Mouse (Mus musculus) lung, embryonic 14.5 days (tissue): ENCODE results near the gene Gabbr2. TPM values are rescaled to one million over a fixed set of nuclear protein-coding genes. Genes with fewer than 3 reads are reported as not detected.

Source experiments
- ATAC-seq: fragments of 200-750 bp; cut with Nextera tagmentation; 2 replicates; pipeline ENCODE4 v1.8.0; 2017; ENCODE audit warnings: mild to moderate bottlenecking, moderate TSS enrichment, moderate library complexity; ENCODE audit not compliant: insufficient read depth
- DNase-seq: peaks from one replicate; pipeline ENCODE4 v3.0.0-alpha.2; 2015
- H3K27ac ChIP-seq: fragments of 300-500 bp; sonication (generic); 2 replicates; pipeline ENCODE4 v1.5.1; 2014; ENCODE audit warnings: low read depth, mild to moderate bottlenecking, moderate library complexity
- H3K27me3 ChIP-seq: fragments of 300-500 bp; sonication (generic); 2 replicates; pipeline ENCODE4 v1.6.1; 2014; ENCODE audit warnings: low read length, control low read depth; ENCODE audit not compliant: insufficient read depth
- H3K36me3 ChIP-seq: fragments of 300-500 bp; sonication (generic); 2 replicates; pipeline ENCODE4 v1.6.1; 2014; ENCODE audit warnings: control low read depth; ENCODE audit not compliant: insufficient read depth
- H3K4me1 ChIP-seq: fragments of 300-500 bp; sonication (generic); 2 replicates; pipeline ENCODE4 v1.6.1; 2014; ENCODE audit warnings: antibody characterized with exemption, control low read depth; ENCODE audit not compliant: insufficient read depth
- H3K4me2 ChIP-seq: fragments of 300-500 bp; sonication (generic); 2 replicates; pipeline ENCODE4 v1.6.1; 2014; ENCODE audit warnings: mild to moderate bottlenecking
- H3K4me3 ChIP-seq: fragments of 300-500 bp; sonication (generic); 2 replicates; pipeline ENCODE4 v1.5.1; 2014; ENCODE audit warnings: low read depth, low read length
- H3K9ac ChIP-seq: fragments of 300-500 bp; sonication (generic); 2 replicates; pipeline ENCODE4 v1.6.1; 2014
- H3K9me3 ChIP-seq: fragments of 300-500 bp; sonication (generic); 2 replicates; pipeline ENCODE4 v1.6.1; 2016; ENCODE audit warnings: low read depth, low read length, control low read depth
- CTCF ChIP-seq: IDR thresholded peaks from 2 replicates; pipeline ENCODE4 v1.5.1; 2016; ENCODE audit warnings: antibody characterized with exemption, low read depth
- WGBS: fragments of 180-500 bp; shearing (Covaris S2); extraction: QIAGEN DNeasy Blood & Tissue Kit; methylation state at CpG from one replicate; pipeline ENCODE4 v1.1.7; 2014; 5-methylcytosine and 5-hydroxymethylcytosine counted together
- polyA plus RNA-seq: library from polyadenylated mRNA; unstranded; fragments of >200 nt; fragmentation: Nextera tagmentation; extraction: Ambion mirVana; gene quantifications from 2 replicates; pipeline ENCODE4 v1.2.1, GENCODE M21; 2014

Gabbr2 gene
- polyA plus RNA-seq, 1 experiment from 2014 or later, result not detected

DNA sequence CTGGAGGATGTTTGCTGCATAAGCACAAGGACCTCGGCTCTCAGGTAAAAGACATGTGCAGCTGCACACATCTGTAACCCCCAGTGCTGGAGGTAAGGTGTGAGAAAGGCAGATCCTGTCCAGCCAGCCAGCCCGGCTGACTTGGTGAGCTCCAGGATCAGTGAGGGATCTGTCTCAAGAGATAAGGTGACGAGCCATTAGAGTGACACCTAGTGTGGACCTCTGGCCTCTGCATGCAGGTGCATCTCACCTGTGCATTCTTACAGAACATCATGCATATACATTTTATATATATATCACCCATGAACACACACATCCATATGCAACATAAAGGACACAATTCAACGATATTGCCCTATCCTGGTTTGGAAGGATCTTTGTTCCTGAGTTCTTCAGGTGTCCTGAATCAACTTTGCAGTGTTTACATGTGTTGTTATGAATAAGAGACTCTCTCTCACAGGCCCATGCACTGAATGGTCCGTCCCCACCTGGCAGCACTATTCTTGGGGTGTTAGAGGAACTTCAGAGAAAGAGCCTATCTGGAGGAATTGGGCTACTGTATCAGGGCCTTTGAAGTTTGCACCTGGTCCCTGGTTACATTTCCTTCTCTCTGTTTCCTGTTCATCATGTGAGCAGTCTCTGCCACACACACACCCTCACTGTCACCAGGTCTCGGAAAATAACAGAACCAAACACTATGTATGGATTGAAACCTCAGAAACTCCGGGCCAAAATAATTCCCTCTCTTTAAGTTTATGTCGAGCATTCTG is 9.1 kb upstream of the Gabbr2 start:
- no peak for DNase-seq

DNA sequence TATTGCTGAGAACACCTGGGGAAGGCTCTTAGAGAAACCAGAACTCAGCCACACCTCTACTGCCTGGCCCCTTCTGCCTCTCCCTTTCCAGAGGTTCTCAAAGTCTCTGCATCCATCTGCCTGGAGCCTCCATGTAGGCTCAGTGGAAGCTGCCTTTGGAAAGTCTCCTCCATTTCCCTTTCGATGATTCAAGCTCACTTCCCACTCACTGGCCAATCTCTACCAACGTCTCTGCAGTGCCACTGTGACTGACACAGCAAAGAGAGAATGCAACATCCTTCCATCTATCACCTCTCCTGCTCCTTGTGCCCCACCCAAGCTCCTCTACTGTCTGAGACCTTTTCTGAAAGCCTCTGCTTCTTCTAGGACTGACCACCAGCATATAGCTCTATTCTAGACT is 6.3 kb upstream of the Gabbr2 start:
- no peak overlapping the region for H3K27ac ChIP-seq
- no peak overlapping the region for H3K4me3 ChIP-seq
- H3K4me1 ChIP-seq, result no peaks in the 10 kb centered on the region
- no peak overlapping the region for H3K9ac ChIP-seq
- no peak for ATAC-seq
- no peak for TF ChIP-seq CTCF
- H3K27me3 ChIP-seq, result peaks cover 6% of the 10 kb centered on the region
- no peaks in the 10 kb centered on the region for H3K36me3 ChIP-seq
- H3K9me3 ChIP-seq, result no peaks in the 10 kb centered on the region
- 75% methylated on average over 2 of the region's 2 CpGs for WGBS
- no peak for DNase-seq
- no peak overlapping the region for H3K4me2 ChIP-seq

More for the DNA sequence above, 9.1 kb upstream of the Gabbr2 start:
- no peak for ATAC-seq
- Histone ChIP-seq H3K36me3 (no peaks in the 10 kb centered on the region), H3K27ac (no peak overlapping the region), H3K4me3 (no peak overlapping the region), H3K27me3 (no peaks in the 10 kb centered on the region), H3K4me2 (no peak overlapping the region), H3K9me3 (no peaks in the 10 kb centered on the region), H3K9ac (no peak overlapping the region), H3K4me1 (no peaks in the 10 kb centered on the region)
- TF ChIP-seq CTCF, result no peak
- 56% methylated on average over 8 of the region's 8 CpGs for WGBS

GRCm38 (mm10) chr4:46992827-46993473 is 1.3 kb upstream of the Gabbr2 start:
- Histone ChIP-seq H3K27ac (no peak overlapping the region), H3K4me1 (no peaks in the 10 kb centered on the region), H3K4me3 (no peak overlapping the region), H3K4me2 (no peak overlapping the region), H3K36me3 (no peaks in the 10 kb centered on the region), H3K9me3 (no peaks in the 10 kb centered on the region), H3K27me3 (peaks cover 54% of the 10 kb centered on the region), H3K9ac (no peak overlapping the region)
- WGBS, result 3% methylated on average over 8 of the region's 8 CpGs
- ATAC-seq, result no peak
- TF ChIP-seq CTCF, result no peak
- DNase-seq, result peak; percentile 92

DNA sequence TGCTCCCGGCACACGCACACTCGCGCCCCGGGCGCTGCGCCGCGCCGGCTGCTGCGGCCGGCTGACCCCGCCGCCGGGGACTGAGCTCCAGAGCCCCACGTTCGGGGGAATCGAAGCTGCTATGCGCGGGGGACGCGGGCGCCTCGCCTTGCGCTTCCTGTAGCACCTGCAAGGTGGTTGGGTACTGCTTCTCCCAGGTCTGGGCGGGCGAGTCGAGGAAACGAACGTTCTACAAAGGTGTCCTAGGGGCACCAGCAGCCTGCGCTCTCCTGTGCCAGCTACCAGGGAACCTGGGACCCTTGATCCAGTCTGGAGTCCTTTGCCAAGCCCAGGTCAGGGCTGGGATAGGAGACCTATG is 265 bp upstream of the Gabbr2 start:
- H3K4me3 ChIP-seq, result peak overlapping the region; percentile 42
- no peak overlapping the region for H3K9ac ChIP-seq
- H3K36me3 ChIP-seq, result no peaks in the 10 kb centered on the region
- no peaks in the 10 kb centered on the region for H3K4me1 ChIP-seq
- H3K27ac ChIP-seq, result no peak overlapping the region
- WGBS, result under 1% methylated on average over 29 of the region's 31 CpGs
- peaks cover 55% of the 10 kb centered on the region for H3K27me3 ChIP-seq
- peak overlapping the region; percentile 73 for H3K4me2 ChIP-seq
- ATAC-seq (no peak), DNase-seq (no peak)
- H3K9me3 ChIP-seq, result no peaks in the 10 kb centered on the region
- TF ChIP-seq CTCF, result no peak

- ATAC-seq (no peak), DNase-seq (peak; percentile 57)
- WGBS, result 5% methylated on average over 29 of the region's 29 CpGs
- Histone ChIP-seq H3K27ac (no peak overlapping the region), H3K4me1 (no peaks in the 10 kb centered on the region), H3K9me3 (no peaks in the 10 kb centered on the region), H3K27me3 (peaks cover 55% of the 10 kb centered on the region), H3K4me2 (no peak overlapping the region), H3K36me3 (no peaks in the 10 kb centered on the region), H3K4me3 (no peak overlapping the region), H3K9ac (no peak overlapping the region)
- no peak for TF ChIP-seq CTCF
These were observed 1.2 kb downstream of the Gabbr2 start for GRCm38 (mm10) chr4:46990281-46991015.

DNA sequence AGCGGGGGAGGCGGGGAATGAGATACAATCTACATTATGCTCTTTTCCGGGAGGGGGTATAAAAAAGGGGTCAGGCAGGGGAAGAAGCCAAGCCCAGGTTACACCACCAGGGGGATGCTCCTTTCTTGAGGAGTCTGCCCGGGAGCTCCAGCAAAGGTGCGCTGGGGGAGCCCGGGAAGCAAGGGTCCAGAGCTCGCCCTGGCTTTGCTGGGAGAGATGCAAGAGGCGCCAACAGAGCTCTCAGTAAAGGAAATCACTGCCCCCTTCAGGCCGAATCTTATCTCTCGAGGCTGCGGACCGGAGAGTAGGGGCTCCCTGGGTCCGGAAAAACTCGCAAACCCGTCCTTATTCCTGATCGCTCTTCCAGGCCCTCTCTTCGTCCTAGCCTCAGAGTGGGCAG is 1.8 kb downstream of the Gabbr2 start:
- H3K27ac ChIP-seq, result no peak overlapping the region
- H3K4me2 ChIP-seq, result no peak overlapping the region
- H3K36me3 ChIP-seq, result no peaks in the 10 kb centered on the region
- DNase-seq, result peak; percentile 80
- peak; percentile 49 for TF ChIP-seq CTCF
- H3K9ac ChIP-seq, result no peak overlapping the region
- H3K4me3 ChIP-seq, result no peak overlapping the region
- H3K9me3 ChIP-seq, result no peaks in the 10 kb centered on the region
- peaks cover 55% of the 10 kb centered on the region for H3K27me3 ChIP-seq
- no peaks in the 10 kb centered on the region for H3K4me1 ChIP-seq
- peak; percentile 63; the same call in 1 of the 2 replicates for ATAC-seq
- 2% methylated on average over 17 of the region's 17 CpGs for WGBS

GRCm38 (mm10) chr4:46988824-46989223 is 2.8 kb downstream of the Gabbr2 start:
- peaks cover 55% of the 10 kb centered on the region for H3K27me3 ChIP-seq

More at GRCm38 (mm10) chr4:46988824-46989223, 2.8 kb downstream of the Gabbr2 start:
- H3K9me3 ChIP-seq, result no peaks in the 10 kb centered on the region
- no peaks in the 10 kb centered on the region for H3K36me3 ChIP-seq
- ATAC-seq (no peak), DNase-seq (no peak)
- TF ChIP-seq CTCF, result no peak
- H3K4me3 ChIP-seq, result no peak overlapping the region
- no peak overlapping the region for H3K9ac ChIP-seq
- H3K4me1 ChIP-seq, result no peaks in the 10 kb centered on the region
- H3K4me2 ChIP-seq, result no peak overlapping the region
- 73% methylated on average over 4 of the region's 4 CpGs for WGBS
- no peak overlapping the region for H3K27ac ChIP-seq
